Mouse (Mus musculus) activated CD4-positive, CD25-positive, alpha-beta regulatory T cell, adult 4 months (primary cell): Measurements from ENCODE around the gene Nr5a1. TPM values are rescaled to one million over a fixed set of nuclear protein-coding genes. Genes with fewer than 3 reads are reported as not detected.

Source experiments
- ATAC-seq: one replicate; pipeline ENCODE4 v1.8.0; 2017
- polyA plus RNA-seq, 2 experiments: library from polyadenylated mRNA; unstranded; fragments of 100-300 nt; shearing (Covaris generic); gene quantifications; one replicate each; pipeline ENCODE4 v1.2.1; 2017

The Nr5a1 gene
- polyA plus RNA-seq: not detected

DNA sequence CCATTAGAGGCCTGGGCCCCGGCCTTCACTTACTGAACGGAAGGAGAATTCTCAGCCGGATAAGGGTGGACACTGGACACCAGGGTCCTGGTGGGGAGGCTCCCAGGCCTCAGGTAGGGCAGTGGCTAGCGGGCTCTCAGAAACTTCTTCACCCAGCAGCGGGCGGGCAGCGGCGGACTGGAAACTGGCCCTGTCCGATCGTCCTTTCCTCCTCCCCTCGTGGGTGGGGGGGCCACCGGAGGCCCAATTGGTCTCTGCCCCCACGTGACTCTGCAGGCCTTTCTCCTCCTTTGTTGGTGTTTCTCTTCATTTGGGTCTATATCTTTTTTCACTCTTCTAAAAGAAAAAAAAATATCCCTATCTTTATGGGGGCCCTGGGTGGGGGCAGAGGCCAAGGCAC is at the start of gene Nr5a1:
Gene Nr5a1, minus strand, starts transcription at position 219 of the 400 bp plus-strand sequence.
- ATAC-seq: no peak

DNA sequence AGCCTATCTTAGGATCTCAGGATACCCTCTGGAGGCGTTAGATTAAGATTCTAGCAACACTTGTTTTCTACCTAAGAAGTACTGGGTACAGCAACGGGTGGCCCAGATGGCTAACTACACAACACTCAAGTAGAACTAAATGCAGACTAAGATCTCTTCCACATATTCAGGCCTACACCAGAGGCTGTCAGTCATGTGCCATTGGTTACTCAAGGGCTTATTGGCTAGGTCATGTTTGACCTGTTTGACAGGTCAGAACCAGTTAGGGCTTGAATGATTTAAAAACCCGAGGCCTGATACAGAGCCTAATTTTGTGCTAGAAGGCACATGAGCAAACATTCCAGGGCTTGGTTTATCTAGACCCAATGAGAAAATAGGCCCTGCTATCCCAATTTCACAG is 25.5 kb upstream of the Nr5a1 start:
- no peak for ATAC-seq

DNA sequence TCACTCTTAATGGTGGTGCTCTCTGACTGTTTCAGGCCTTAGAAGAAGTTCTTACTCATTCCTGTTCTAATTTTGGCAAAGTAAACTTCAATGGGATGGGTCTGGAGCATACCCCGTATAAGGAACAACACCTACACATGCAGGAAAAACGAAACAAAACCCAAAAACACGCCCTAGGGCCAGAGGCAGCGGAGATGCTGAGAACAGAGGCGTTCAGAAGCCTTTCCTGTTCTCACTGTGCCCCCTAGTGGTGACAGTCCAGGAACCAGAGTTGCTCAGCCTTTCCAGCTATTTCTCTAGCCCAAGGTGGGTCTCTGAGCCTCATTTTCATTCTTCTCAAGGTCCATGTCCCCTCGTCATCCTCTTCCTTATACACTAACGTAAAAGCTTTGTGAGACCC is 25.1 kb upstream of the Nr5a1 start:
- peak; percentile 59 for ATAC-seq

DNA sequence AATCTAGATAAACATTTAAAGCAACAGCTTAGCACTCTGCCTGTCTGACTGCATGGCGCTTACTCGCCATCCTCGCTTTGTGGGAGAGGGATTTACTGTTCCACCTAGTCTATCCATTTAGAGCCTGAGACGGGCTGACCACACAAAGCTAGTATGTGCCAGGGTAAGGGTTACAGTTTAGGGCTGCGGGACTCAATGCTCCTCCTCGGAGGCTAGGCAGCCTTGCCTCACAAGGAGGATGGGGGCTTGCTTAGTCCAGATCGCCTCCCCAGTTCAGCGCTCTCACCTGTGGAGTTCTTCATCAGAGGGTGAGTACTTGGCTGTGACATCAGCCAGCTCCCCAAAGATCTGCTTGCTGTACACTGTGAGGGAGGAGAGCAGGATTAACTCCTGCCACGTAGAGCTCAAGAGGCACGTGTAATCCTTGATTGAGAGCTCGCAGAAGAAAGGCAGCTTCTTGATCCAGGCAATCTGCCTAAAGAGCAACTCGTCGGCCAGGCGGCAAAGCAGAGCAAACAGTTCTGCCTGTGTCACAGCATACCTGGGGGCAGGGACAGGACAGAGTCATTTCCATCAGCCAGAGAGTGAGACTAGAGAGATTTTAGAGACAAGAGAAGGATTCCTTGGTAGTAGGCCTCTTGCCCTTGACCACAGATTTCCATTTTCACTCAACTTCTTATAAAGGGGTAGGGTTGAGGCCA is 24.4 kb upstream of the Nr5a1 start:
- no peak for ATAC-seq

DNA sequence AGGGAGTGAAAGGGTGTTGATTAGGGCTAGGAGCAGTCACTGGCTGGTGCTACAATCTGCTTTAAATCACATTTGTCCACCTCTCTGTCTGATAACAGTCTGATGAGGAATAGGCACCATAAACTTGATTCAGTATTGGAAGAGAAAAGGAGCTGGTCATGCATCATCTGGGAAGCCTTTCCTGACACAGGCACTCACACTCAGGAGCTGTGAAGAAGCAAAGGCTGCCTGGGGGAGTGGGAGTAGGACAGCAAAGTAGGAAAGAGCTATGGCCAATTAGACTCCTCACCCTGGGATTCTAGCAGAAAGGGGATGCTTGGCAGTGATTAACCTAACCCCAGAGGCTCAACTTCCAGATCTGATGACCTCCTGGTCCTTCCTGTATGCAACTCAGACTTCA is 21.4 kb upstream of the Nr5a1 start:
- ATAC-seq: no peak

DNA sequence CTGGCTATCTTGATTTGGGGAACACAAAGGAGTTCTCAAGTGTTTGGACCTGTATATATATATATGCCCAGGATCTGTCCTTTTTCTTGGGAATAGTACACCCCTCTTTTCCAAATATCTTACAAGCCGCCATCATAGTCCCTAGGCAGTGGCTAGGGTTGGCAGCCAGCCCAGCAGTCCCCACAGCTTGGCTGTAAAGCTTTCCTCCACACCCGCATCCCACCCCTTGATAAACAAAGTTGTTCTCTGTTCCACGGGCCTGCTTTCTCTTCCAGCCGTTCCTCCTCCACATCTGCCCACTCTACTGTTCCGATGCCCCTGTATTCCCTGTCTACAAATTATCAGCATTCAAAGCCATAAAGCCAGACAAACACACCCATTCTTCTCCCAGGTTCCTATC is 20.4 kb upstream of the Nr5a1 start:
- no peak for ATAC-seq

DNA sequence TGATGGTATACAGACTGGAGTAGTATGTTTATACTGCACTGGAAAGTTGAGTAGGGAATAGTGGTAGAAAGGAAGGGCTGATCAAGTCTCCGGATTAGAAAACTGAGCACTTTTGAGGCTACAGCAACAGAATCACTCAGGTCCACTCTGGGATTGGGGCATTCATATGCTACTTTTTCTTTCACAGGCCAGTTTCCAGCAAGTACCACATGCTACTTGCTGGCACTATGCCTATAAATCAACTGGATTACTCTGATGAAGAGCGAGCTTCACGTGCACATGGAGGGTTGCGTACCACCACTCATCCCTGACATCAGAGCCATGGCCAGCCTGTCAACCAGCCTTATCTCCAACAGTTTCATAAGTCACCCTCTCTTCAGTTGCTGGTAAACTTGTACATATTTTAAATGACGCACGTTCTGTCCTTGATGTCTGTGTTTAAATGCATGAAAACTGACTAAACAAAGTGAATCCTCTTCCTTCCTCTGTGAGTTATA is 16.0 kb upstream of the Nr5a1 start:
- ATAC-seq: no peak

DNA sequence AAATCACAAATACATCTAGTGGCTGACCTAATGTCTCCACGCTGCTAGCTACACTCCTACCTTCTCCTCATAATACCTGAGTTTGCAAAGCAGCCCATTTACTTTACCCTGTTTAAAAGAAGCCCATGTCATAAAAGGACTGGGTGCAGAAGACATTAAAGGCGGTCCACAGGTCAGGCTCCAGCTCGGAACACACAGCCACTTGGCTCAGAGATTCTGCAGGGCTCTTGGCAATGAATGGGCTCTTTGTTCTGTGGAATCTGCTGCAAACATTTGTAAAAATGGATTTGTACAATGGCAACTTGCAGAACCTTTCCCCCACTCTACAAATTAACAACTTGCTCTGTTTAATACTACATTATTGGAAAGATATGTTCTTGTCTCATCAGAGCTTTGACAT is 11.1 kb upstream of the Nr5a1 start:
- ATAC-seq: no peak

DNA sequence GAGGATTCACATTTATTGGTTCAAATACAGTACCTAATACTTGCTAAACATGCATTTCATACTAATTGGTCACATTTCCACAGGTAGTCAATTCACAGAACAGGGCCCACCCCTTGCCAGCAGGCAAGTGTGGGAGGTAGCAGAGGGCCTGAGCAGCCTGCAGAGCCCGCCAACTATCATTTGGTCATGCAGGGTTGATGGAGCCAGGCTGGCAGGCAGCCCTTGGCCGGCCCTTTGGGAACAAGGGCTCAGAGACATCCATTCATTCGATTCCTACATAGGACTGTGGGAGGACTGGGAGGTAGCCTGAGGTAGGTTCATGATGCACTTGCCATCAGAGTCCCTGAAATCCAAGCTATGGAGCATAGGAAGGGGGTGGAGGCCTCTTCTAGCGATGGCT is 9.0 kb upstream of the Nr5a1 start:
- no peak for ATAC-seq

DNA sequence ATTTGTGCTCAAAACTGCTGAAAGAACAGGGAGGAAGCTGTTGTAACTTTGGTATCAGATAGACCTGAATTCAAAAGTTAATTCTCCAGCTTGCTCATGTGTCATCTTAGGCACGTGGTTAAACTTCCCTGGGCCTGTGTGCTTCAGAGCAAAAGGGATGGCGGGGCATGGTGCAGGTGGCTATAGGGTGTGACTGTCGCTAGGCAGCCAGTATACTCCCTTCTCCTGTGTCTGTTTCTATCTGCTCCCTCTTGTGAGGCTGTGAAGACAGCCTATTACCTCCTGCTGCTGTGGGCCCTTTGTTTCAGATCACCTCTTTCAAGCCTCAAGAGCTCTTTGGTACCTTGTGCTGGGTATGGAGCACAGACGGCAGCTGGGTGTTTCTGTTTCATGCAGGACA is 7.7 kb upstream of the Nr5a1 start:
- no peak for ATAC-seq

DNA sequence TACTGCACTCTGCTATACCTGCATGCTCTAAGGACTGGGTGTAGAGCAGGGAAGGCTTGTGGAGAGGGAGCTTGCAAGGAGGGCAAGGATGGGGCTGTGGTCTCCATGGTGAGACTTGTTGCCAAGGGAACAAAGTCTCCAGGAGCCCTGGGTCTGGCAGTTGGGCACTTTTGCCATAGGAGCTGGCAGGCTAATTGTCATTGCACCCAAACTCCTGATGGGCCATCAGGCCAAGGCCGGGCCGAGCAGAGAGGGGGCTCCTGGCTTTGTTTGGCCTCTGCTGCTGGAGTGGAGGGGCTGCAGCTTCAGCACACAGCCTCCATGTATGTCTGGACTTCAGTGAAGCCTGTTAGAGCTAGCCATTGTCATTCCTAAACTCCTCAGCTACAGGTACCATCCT is 6.3 kb upstream of the Nr5a1 start:
- ATAC-seq: no peak

DNA sequence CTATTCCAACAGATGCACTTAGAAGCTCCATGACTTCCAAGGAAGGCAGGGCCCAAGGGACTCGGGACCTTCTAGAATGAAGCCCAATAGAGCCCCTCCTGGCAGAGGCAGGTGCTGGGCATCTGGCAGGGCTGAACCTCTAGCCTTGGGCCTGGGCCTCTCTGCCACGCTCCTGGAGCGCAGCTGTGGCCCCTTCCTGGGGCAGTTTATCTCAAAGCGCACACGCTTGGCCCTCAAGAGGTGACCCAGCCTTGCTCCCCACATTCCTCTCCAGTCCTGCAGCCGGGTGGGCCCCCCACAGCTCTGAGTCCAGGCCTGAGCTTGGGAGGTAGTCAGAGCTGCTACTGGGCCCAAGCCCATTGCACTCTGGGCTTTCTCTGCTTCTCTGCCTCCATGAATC is 5.0 kb upstream of the Nr5a1 start:
- no peak for ATAC-seq

DNA sequence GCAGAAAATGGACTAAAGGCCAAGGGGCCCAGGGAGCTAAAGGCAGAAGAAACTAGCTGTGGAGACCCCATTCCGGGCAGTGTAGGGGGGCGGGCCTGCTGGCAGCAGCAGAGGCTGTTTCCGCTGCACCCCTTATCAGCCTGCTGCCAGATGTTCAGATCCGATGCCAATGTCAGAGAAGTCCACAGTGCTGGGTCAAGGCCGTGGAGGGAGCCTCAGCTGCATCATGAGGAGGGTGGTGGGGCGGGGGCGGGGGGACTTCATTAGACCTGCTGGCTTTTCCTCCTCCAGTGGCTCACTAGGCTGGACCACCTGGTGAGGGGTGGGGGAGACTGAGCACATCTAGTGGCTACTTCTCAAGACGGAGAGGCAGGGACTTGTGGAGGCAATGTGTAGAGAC is 4.3 kb upstream of the Nr5a1 start:
- no peak for ATAC-seq

DNA sequence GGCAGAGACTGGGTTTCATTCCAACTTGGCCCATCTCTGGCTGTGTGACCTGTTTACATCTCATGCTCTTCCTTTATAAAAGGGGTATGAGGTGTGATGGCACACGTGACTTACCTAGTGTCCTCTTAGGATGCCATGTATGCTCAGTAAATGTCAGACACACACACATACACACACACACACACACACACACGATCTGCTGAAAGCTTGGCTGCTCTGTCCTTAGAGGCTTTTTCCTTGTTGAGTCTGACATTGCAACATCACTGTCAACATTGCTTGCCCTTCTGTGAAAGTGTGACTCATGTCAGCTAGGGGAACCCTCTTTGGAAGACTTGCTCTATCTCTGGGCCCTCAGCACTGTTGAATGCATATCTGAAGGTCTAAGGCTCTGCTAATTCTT is 3.1 kb upstream of the Nr5a1 start:
- ATAC-seq: no peak

DNA sequence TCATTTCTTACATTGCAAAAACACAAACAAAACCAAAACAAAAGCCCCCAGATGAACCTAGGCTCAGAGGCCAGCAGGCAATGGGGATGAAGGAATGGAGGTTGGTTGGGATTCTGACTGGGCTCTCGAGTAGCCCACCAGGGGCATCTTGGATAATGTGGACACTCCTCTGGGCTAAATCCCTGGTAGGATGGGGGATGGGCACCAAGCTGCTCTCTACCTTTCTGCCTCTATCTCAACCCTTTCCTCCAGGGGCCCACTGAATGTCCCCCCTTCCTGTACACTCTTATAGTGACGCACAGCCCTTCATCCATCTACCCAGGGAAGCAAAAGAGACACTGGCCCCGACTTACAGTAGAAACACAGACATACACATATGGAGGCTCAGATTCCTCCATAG is 746 bp downstream of the Nr5a1 start:
- ATAC-seq: no peak

DNA sequence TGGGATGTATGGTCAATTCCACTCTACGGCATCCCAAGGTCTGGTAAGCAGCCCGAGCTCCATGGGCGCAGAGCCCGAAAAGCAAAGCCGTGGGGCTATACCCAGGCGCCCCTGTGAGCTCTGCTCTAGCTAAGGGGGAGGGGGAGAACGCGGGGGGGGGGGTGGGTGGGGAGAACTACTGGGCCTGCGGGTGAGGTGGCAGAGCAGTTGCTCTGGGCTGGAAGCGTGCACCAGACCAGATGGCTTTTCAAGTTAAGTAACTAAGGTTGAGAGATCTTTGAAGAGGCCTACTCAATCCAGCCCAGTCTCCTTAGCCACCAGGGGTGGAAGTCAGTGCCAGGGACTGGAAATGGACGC is 1.6 kb downstream of the Nr5a1 start:
- no peak for ATAC-seq

DNA sequence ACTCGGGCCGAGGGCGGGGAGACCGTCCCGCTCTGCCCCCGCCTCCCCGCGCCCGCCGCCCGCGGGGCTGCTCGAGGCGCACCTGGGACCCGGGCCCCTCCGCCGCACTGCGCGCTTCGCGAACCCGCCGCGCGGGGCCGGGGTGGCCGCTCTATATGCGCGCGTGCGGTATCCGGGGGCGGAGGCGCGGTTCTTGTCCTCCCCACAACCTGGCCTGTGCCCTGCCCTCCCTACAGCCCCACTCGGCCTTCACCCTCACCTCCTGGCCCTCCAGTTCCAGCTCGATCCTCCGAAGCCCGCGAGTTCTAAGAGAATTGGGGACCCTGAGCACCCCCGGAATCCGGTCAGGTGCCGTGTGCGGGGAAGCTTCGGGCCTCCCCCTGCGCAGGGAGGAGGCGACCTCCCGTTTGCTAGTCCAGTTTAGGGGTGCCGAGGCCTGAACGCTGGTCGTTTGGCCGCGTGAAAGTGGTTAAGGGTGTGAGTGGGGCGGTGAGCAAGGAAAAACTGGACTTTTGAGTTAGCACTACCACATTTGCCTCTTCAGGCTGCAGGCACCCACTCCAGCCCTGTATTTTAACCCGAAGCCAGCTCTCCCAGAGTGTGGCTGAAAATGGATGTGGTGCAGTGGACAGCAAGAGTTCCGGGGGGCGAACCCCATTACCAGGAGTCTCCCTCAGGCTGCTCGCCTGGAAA is 2.1 kb downstream of the Nr5a1 start:
- no peak for ATAC-seq

DNA sequence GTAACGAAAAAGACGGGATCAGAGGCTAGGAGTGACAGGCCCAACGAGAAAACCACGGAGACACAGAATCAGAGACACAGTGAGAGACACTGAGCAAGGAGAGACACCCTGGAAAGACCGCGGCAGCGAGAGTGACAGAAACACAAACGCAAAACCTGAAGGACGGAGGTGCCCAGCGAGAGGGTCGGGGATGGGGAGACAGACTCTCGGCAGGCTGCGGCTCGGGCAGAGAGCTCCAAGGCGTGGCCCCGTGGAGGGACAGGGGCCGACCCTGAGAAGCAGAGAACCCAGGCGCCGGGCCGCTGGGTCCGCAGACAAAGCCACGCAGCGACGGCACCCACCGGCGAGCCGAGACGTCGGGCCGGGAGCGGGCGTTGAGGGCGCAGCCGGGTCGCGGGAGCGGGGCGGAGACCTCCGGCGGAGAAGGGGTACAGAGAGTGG is 2.9 kb downstream of the Nr5a1 start:
- ATAC-seq: no peak

DNA sequence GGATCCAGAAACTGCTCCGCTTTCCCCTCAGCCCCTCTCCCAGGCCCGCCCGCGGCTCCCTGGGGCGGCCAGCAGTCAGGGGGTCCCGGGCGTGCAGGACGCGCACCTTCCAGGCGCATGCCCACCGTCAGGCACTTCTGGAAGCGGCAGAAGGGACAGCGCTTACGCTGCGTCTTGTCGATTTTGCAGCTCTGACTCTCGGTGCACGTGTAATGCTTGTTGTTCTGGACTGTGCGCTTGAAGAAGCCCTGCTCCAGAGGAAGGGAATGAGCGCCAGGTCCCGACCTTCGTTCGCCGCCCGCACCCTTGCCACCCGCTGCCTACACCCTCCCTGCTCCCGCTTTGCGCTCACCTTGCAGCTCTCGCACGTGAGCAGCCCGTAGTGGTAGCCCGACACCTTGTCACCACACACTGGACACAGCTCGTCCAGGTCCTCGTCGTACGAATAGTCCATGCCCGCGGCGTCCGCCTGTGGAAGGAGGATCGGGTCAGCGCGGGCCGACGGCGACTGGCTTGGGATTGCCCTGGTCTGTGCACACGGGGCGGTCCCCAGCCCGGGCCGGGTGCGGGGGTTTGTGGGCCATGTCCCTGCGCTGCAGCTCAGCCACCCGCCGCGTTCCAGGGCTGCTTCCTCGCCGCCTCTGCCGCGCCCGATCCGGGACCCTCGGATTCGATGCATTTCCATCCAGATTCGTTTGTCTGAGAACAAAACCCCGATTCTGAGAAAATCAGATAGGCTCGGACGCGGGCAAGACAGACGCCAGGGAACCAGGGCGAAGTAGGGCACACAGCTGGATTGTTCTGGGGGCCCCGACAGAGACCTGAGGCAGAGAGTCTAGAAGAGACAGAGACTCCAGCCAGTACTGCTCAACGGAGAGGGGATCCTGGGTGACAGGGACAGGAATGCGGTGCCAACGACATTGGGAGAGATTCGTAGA is 3.8 kb downstream of the Nr5a1 start:
- ATAC-seq: no peak

DNA sequence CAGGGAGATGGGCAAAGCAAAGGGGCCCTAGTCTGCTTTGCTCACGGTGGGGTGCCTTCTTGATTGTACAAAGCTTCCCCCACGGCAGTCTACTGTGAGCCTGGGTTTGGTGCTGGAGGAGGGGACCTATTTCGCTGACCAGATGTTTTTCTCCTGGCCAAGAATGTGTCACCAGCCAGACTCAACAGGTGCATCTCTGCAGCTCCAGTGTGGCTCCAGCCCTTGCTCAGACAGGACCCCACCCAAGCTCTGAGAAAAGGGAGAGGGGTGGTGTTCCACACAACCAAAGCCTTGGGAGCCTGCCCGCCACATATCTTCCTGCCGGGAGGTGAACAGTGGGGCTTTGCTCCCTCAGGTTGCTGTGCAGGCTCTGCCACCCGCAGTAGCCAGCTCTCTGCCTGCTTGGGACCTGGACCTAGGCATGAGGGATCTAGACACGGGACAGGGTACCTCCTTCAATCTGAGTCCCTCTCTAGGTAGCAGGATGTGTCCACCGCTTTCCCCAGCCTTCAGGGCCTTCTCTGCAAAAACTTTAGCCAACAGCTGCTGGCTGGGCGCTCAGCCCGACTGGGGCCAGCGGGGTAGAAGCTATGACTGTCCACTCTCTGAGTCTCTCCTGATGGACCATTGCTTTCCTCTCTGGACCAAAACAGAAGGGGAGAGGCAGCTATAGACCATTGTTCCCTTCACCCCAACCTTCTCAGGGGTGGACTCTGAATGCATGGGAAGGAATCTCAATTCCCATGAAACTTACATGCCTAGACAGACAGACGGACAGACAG is 5.2 kb downstream of the Nr5a1 start:
- no peak for ATAC-seq

DNA sequence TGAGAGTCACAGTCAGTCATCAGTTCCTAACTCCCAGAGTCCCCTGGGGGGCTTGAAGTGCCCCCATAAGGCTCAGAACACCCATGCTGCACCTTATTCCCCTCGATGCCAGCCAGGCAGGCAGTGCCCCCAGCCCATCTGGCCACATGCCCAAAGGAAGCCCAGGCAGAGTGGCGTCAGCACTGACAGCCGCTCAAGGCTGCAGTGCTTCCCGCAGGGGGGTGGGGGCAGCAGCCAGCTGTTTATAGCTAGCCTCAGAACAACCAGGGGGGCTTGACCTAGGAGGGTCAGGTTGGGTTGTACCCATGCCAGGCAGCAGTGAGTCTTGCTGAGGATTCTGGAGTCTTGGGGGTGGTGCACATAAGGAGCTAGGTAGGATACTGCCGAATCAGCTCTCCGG is 7.7 kb downstream of the Nr5a1 start:
- ATAC-seq: no peak

DNA sequence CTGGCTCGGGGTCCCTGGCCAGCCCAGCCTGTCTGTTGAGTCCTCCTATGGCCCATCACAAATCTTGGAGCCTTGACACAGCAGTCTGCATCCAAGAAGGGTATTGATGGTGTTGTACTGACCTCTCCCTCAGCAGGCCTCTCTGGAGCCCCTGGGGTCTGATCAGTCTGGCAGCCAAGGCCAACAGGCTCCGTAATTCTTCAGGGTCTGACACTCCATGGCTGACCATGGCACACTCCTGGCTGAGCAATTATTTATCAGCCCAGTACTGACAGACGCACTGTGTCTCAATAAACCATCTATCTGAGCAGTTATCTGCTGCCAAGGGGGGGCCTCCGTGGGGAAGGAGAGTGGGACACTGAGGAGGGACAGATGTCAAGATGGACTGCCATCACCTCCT is 9.3 kb downstream of the Nr5a1 start:
- ATAC-seq: no peak

DNA sequence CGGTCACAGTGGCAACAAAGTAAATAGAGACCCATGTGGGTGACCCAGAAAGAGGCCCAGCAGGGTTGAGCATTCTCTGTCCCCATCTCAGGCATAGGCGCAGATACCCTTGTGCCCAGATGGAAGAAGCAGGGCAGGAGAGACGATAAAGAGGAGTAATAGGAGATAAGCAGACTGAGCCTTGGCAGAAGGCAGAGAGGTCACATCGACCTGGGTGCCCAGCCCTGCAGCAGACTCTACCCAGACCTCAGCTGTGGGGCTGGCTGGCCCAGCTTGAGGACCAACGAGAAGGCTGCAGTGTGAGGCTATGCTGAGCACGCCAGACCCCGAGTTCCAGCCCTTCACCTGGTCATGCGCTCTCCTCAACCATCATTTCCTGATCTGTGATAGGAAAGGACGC is 10.0 kb downstream of the Nr5a1 start:
- no peak for ATAC-seq
